Mouse (Mus musculus) embryonic facial prominence, embryonic 13.5 days (tissue): Measurements from ENCODE around the gene Supt7l. TPM values are rescaled to one million over a fixed set of nuclear protein-coding genes. Genes with fewer than 3 reads are reported as not detected.
"Not testable (repeated sequence)": the region's sequence is repeated elsewhere in the genome, so short reads cannot be mapped to it uniquely, and the experiment has no call there.

ENCODE experiments used
- ATAC-seq: fragments of 200-750 bp; cut with Nextera tagmentation; 2 replicates; pipeline ENCODE4 v1.8.0; 2017; ENCODE audit warnings: low read depth; ENCODE audit not compliant: insufficient number of reproducible peaks, insufficient read depth, low FRiP score, low TSS enrichment
- H3K27ac ChIP-seq: fragments of 300-500 bp; sonication (generic); 2 replicates; pipeline ENCODE4 v1.5.1; 2015; ENCODE audit warnings: moderate library complexity, mild to moderate bottlenecking, inconsistent platforms
- H3K27me3 ChIP-seq: fragments of 300-500 bp; sonication (generic); 2 replicates; pipeline ENCODE4 v1.6.1; 2015; ENCODE audit warnings: mild to moderate bottlenecking, inconsistent platforms
- H3K36me3 ChIP-seq: fragments of 300-500 bp; sonication (generic); 2 replicates; pipeline ENCODE4 v1.6.1; 2015; ENCODE audit warnings: mild to moderate bottlenecking, inconsistent platforms
- H3K4me1 ChIP-seq: fragments of 300-500 bp; sonication (generic); 2 replicates; pipeline ENCODE4 v1.6.1; 2015; ENCODE audit warnings: inconsistent platforms
- H3K4me2 ChIP-seq: fragments of 300-500 bp; sonication (generic); 2 replicates; pipeline ENCODE4 v1.6.1; 2015; ENCODE audit warnings: moderate library complexity, mild to moderate bottlenecking, inconsistent platforms
- H3K4me3 ChIP-seq: fragments of 300-500 bp; sonication (generic); 2 replicates; pipeline ENCODE4 v1.5.1; 2015; ENCODE audit warnings: mild to moderate bottlenecking, inconsistent platforms
- H3K9ac ChIP-seq: fragments of 300-500 bp; sonication (generic); 2 replicates; pipeline ENCODE4 v1.6.1; 2015; ENCODE audit warnings: mild to moderate bottlenecking, inconsistent platforms
- H3K9me3 ChIP-seq: fragments of 300-500 bp; sonication (generic); 2 replicates; pipeline ENCODE4 v1.6.1; 2016; ENCODE audit warnings: inconsistent platforms
- WGBS: fragments of 180-500 bp; shearing (Covaris S2); methylation state at CpG from one replicate; pipeline ENCODE4 v1.1.7; 2015; ENCODE audit warnings: mixed read lengths; 5-methylcytosine and 5-hydroxymethylcytosine counted together
- polyA plus RNA-seq: library from polyadenylated mRNA; unstranded; fragments of >200 nt; fragmentation: Nextera tagmentation; extraction: Ambion mirVana; gene quantifications from 2 replicates; pipeline ENCODE4 v1.2.1, GENCODE M21; 2015

Gene Supt7l
- 29.1 and 29.8 TPM in 2 replicates for polyA plus RNA-seq

GRCm38 (mm10) chr5:31527707-31528106 lies at the start of gene Supt7l:
Supt7l (minus strand) TSS chr5:31527807.
- peak within 1 kb of the TSS; percentile 94 for H3K9ac ChIP-seq
- peaks cover 46% of the 10 kb centered on the region for H3K36me3 ChIP-seq
- 75% methylated on average over 11 of the region's 11 CpGs for WGBS
- H3K9me3 ChIP-seq, ATAC-seq, H3K27me3 ChIP-seq: not testable (repeated sequence)
- H3K27ac ChIP-seq: peak within 1 kb of the TSS; percentile 85
- peaks cover 24% of the 10 kb centered on the region for H3K4me1 ChIP-seq
- peak within 1 kb of the TSS; percentile 100 for H3K4me3 ChIP-seq
- peak within 1 kb of the TSS; percentile 95 for H3K4me2 ChIP-seq

GRCm38 (mm10) chr5:31576539-31576975 lies 49.0 kb upstream of the Supt7l start:
- Histone ChIP-seq H3K27me3 (no peaks in the 10 kb centered on the region), H3K4me3 (no peak overlapping the region), H3K9me3 (no peaks in the 10 kb centered on the region), H3K27ac (no peak overlapping the region), H3K9ac (no peak overlapping the region), H3K36me3 (no peaks in the 10 kb centered on the region), H3K4me1 (peaks cover 2% of the 10 kb centered on the region; the same call in 1 of the 2 replicates), H3K4me2 (no peak overlapping the region)
- 56% methylated on average over 5 of the region's 7 CpGs for WGBS
- ATAC-seq: no peak

- H3K9me3 ChIP-seq: no peaks in the 10 kb centered on the region
- no peaks in the 10 kb centered on the region for H3K27me3 ChIP-seq
- H3K4me1 ChIP-seq: peaks cover 16% of the 10 kb centered on the region
- no peak overlapping the region for H3K27ac ChIP-seq
- no peak overlapping the region for H3K9ac ChIP-seq
- no peak for ATAC-seq
- 91% methylated on average over 3 of the region's 3 CpGs for WGBS
- no peak overlapping the region for H3K4me3 ChIP-seq
- H3K4me2 ChIP-seq: no peak overlapping the region
- H3K36me3 ChIP-seq: no peaks in the 10 kb centered on the region
These were observed 46.1 kb upstream of the Supt7l start for GRCm38 (mm10) chr5:31573722-31574121.

GRCm38 (mm10) chr5:31571023-31571608 lies 43.5 kb upstream of the Supt7l start:
- Histone ChIP-seq H3K36me3 (no peaks in the 10 kb centered on the region), H3K4me2 (peak overlapping the region; percentile 52), H3K9me3 (no peaks in the 10 kb centered on the region), H3K27me3 (no peaks in the 10 kb centered on the region), H3K27ac (peak overlapping the region; percentile 48), H3K4me1 (peaks cover 16% of the 10 kb centered on the region), H3K4me3 (peak overlapping the region; percentile 20; the same call in 1 of the 2 replicates), H3K9ac (peak overlapping the region; percentile 58)
- WGBS: 9% methylated on average over 20 of the region's 20 CpGs
- no peak for ATAC-seq

GRCm38 (mm10) chr5:31567951-31568657 lies 40.5 kb upstream of the Supt7l start:
- H3K9me3 ChIP-seq: no peaks in the 10 kb centered on the region

GRCm38 (mm10) chr5:31566457-31566856 lies 38.9 kb upstream of the Supt7l start:
- WGBS: 67% methylated on average over 3 of the region's 3 CpGs
- no peak for ATAC-seq
- Histone ChIP-seq H3K36me3 (0 out of 2 replicates have a peak, but pooled peaks cover 15% of the 10 kb centered on the region), H3K4me1 (peaks cover 17% of the 10 kb centered on the region), H3K9ac (no peak overlapping the region), H3K27ac (no peak overlapping the region), H3K4me3 (no peak overlapping the region), H3K4me2 (no peak overlapping the region), H3K9me3 (no peaks in the 10 kb centered on the region), H3K27me3 (no peaks in the 10 kb centered on the region)

More at GRCm38 (mm10) chr5:31567951-31568657, 40.5 kb upstream of the Supt7l start:
- no peak overlapping the region for H3K4me3 ChIP-seq
- H3K27ac ChIP-seq: no peak overlapping the region
- peaks cover 20% of the 10 kb centered on the region for H3K4me1 ChIP-seq
- H3K27me3 ChIP-seq: no peaks in the 10 kb centered on the region
- 0 out of 2 replicates have a peak, but pooled peaks cover 5% of the 10 kb centered on the region for H3K36me3 ChIP-seq
- no peak overlapping the region for H3K9ac ChIP-seq
- WGBS: 74% methylated on average over 5 of the region's 5 CpGs
- H3K4me2 ChIP-seq: no peak overlapping the region
- ATAC-seq: no peak

- 80% methylated on average over 7 of the region's 7 CpGs for WGBS
- no peak overlapping the region for H3K27ac ChIP-seq
These were observed 38.4 kb upstream of the Supt7l start for GRCm38 (mm10) chr5:31566026-31566425.

GRCm38 (mm10) chr5:31564976-31565375 lies 37.4 kb upstream of the Supt7l start:
- H3K4me1 ChIP-seq: peaks cover 4% of the 10 kb centered on the region
- no peak overlapping the region for H3K27ac ChIP-seq
- H3K9ac ChIP-seq: no peak overlapping the region
- H3K36me3 ChIP-seq: peaks cover 23% of the 10 kb centered on the region
- H3K27me3 ChIP-seq: no peaks in the 10 kb centered on the region
- no peak for ATAC-seq
- 81% methylated on average over 4 of the region's 4 CpGs for WGBS
- no peak overlapping the region for H3K4me2 ChIP-seq
- no peaks in the 10 kb centered on the region for H3K9me3 ChIP-seq
- no peak overlapping the region for H3K4me3 ChIP-seq

More at GRCm38 (mm10) chr5:31566026-31566425, 38.4 kb upstream of the Supt7l start:
- Histone ChIP-seq H3K4me1 (peaks cover 12% of the 10 kb centered on the region), H3K27me3 (no peaks in the 10 kb centered on the region), H3K9ac (no peak overlapping the region), H3K4me3 (no peak overlapping the region), H3K36me3 (0 out of 2 replicates have a peak, but pooled peaks cover 16% of the 10 kb centered on the region), H3K4me2 (no peak overlapping the region), H3K9me3 (no peaks in the 10 kb centered on the region)
- no peak for ATAC-seq

- WGBS: 38% methylated on average over 7 of the region's 7 CpGs
- ATAC-seq: no peak
- H3K4me2 ChIP-seq: peak overlapping the region; percentile 27; the same call in 1 of the 2 replicates
- H3K9ac ChIP-seq: peak overlapping the region; percentile 41; the same call in 1 of the 2 replicates
- H3K27me3 ChIP-seq: no peaks in the 10 kb centered on the region
- peaks cover 31% of the 10 kb centered on the region for H3K36me3 ChIP-seq
- no peak overlapping the region for H3K27ac ChIP-seq
- no peaks in the 10 kb centered on the region for H3K9me3 ChIP-seq
- H3K4me3 ChIP-seq: no peak overlapping the region
- peaks cover 4% of the 10 kb centered on the region for H3K4me1 ChIP-seq
These were observed 36.3 kb upstream of the Supt7l start for GRCm38 (mm10) chr5:31563905-31564304.

GRCm38 (mm10) chr5:31563496-31563895 lies 35.9 kb upstream of the Supt7l start:
- Histone ChIP-seq H3K9me3 (no peaks in the 10 kb centered on the region), H3K4me1 (peaks cover 4% of the 10 kb centered on the region), H3K4me3 (no peak overlapping the region), H3K4me2 (peak overlapping the region; percentile 27; the same call in 1 of the 2 replicates), H3K27me3 (no peaks in the 10 kb centered on the region), H3K36me3 (peaks cover 31% of the 10 kb centered on the region), H3K27ac (0 out of 2 replicates have a peak overlapping the region, but pooled peaks have one; percentile 4), H3K9ac (peak overlapping the region; percentile 41; the same call in 1 of the 2 replicates)
- ATAC-seq: no peak
- WGBS: 8% methylated on average over 6 of the region's 6 CpGs

- Histone ChIP-seq H3K4me3 (no peak overlapping the region), H3K4me2 (no peak overlapping the region), H3K27me3 (no peaks in the 10 kb centered on the region), H3K9me3 (no peaks in the 10 kb centered on the region), H3K4me1 (peaks cover 4% of the 10 kb centered on the region), H3K9ac (no peak overlapping the region), H3K36me3 (peaks cover 39% of the 10 kb centered on the region), H3K27ac (no peak overlapping the region)
- ATAC-seq: no peak
- WGBS: 80% methylated on average over 7 of the region's 7 CpGs
These were observed 34.5 kb upstream of the Supt7l start for GRCm38 (mm10) chr5:31562036-31562666.
